Mouse (Mus musculus): Measurements from ENCODE around the gene Tmtc3. TPM values are rescaled to one million over a fixed set of nuclear protein-coding genes. Genes with fewer than 3 reads are reported as not detected.
"Not testable (repeated sequence)": the region's sequence is repeated elsewhere in the genome, so short reads cannot be mapped to it uniquely, and the experiment has no call there.

Tmtc3 gene
- polyA plus RNA-seq, 1 experiment = 14.5 TPM

- TF ChIP-seq CTCF (IDR thresholded peaks at IDR 0.05; ENCODE audit: low read depth, low read length) (no peak), POLR2A (IDR thresholded peaks at IDR 0.05; ENCODE audit: borderline replicate concordance, low read depth, low read length) (no peak)
- no peak overlapping the region for H3K4me3 ChIP-seq (ENCODE audit: insufficient read depth, low read length)
- H3K4me1 ChIP-seq (ENCODE audit: control insufficient read depth, insufficient read depth, low read length) = no peaks in the 10 kb centered on the region
- no peak overlapping the region for H3K27ac ChIP-seq (ENCODE audit: insufficient read depth, low read depth, low read length)
These were observed 12.1 kb downstream of the Tmtc3 start for GRCm38 (mm10) chr10:100475040-100475439.

- Histone ChIP-seq H3K27ac (ENCODE audit: insufficient read depth, low read depth, low read length) (no peak overlapping the region), H3K4me1 (ENCODE audit: control insufficient read depth, insufficient read depth, low read length) (no peaks in the 10 kb centered on the region), H3K4me3 (ENCODE audit: insufficient read depth, low read length) (no peak overlapping the region)
- TF ChIP-seq POLR2A (IDR thresholded peaks at IDR 0.05; ENCODE audit: borderline replicate concordance, low read depth, low read length) = no peak
- TF ChIP-seq CTCF (IDR thresholded peaks at IDR 0.05; ENCODE audit: low read depth, low read length) = no peak
These were observed 26.6 kb downstream of the Tmtc3 start for GRCm38 (mm10) chr10:100460515-100460914.

- H3K4me3 ChIP-seq (ENCODE audit: insufficient read depth, low read length) = no peak overlapping the region
- H3K4me1 ChIP-seq (ENCODE audit: control insufficient read depth, insufficient read depth, low read length) = no peaks in the 10 kb centered on the region
- TF ChIP-seq POLR2A (IDR thresholded peaks at IDR 0.05; ENCODE audit: borderline replicate concordance, low read depth, low read length) (no peak), CTCF (IDR thresholded peaks at IDR 0.05; ENCODE audit: low read depth, low read length) (no peak)
- H3K27ac ChIP-seq (ENCODE audit: insufficient read depth, low read depth, low read length) = no peak overlapping the region
These were observed 37.8 kb downstream of the Tmtc3 start for GRCm38 (mm10) chr10:100449394-100449793.

GRCm38 (mm10) chr10:100427592-100427991, 59.6 kb downstream of the Tmtc3 start:
- no peak for TF ChIP-seq CTCF (IDR thresholded peaks at IDR 0.05; ENCODE audit: low read depth, low read length)
- no peak for TF ChIP-seq POLR2A (IDR thresholded peaks at IDR 0.05; ENCODE audit: borderline replicate concordance, low read depth, low read length)
- Histone ChIP-seq H3K27ac (ENCODE audit: insufficient read depth, low read depth, low read length) (no peak overlapping the region), H3K4me1 (ENCODE audit: control insufficient read depth, insufficient read depth, low read length) (no peaks in the 10 kb centered on the region), H3K4me3 (ENCODE audit: insufficient read depth, low read length) (no peak overlapping the region)

GRCm38 (mm10) chr10:100415566-100415965, 71.6 kb downstream of the Tmtc3 start:
- no peak overlapping the region for H3K27ac ChIP-seq (ENCODE audit: insufficient read depth, low read depth, low read length)
- H3K4me1 ChIP-seq (ENCODE audit: control insufficient read depth, insufficient read depth, low read length) = no peaks in the 10 kb centered on the region
- no peak for TF ChIP-seq POLR2A (IDR thresholded peaks at IDR 0.05; ENCODE audit: borderline replicate concordance, low read depth, low read length)
- no peak for TF ChIP-seq CTCF (IDR thresholded peaks at IDR 0.05; ENCODE audit: low read depth, low read length)
- H3K4me3 ChIP-seq (ENCODE audit: insufficient read depth, low read length) = no peak overlapping the region

- H3K27ac ChIP-seq (ENCODE audit: insufficient read depth, low read depth, low read length); H3K4me1 ChIP-seq (ENCODE audit: control insufficient read depth, insufficient read depth, low read length); H3K4me3 ChIP-seq (ENCODE audit: insufficient read depth, low read length): not testable (repeated sequence)
These were observed 84.8 kb downstream of the Tmtc3 start for GRCm38 (mm10) chr10:100402301-100402700.

Other genes with a start within 250 kb of the Tmtc3 start
- not detected in 2 replicates for gene Gm4301, start 151.7 kb downstream of the Tmtc3 start, polyA plus RNA-seq (2012; ENCODE audit: insufficient read depth, insufficient read length, missing spikeins)
- not detected in 2 replicates for gene Gm4302, start 146.5 kb downstream of the Tmtc3 start, polyA plus RNA-seq (2012; ENCODE audit: insufficient read depth, insufficient read length, missing spikeins)
- not detected in 2 replicates for gene Gm4303, start 141.4 kb downstream of the Tmtc3 start, polyA plus RNA-seq (2012; ENCODE audit: insufficient read depth, insufficient read length, missing spikeins)
- not detected in 2 replicates for gene Gm4305, start 136.3 kb downstream of the Tmtc3 start, polyA plus RNA-seq (2012; ENCODE audit: insufficient read depth, insufficient read length, missing spikeins)
- gene Gm4307, start 126.0 kb downstream of the Tmtc3 start, polyA plus RNA-seq (2012; ENCODE audit: insufficient read depth, insufficient read length, missing spikeins) = not detected in 2 replicates
- not detected in 2 replicates for gene Gm4312, start 104.8 kb downstream of the Tmtc3 start, polyA plus RNA-seq (2012; ENCODE audit: insufficient read depth, insufficient read length, missing spikeins)
- gene Cep290, start 208 bp upstream of the Tmtc3 start, polyA plus RNA-seq (2012; ENCODE audit: insufficient read depth, insufficient read length, missing spikeins) = 7.5 and 9.8 TPM in 2 replicates
- 8.9 and 10.0 TPM in 2 replicates for gene 4930430F08Rik, start 103.1 kb upstream of the Tmtc3 start, polyA plus RNA-seq (2012; ENCODE audit: insufficient read depth, insufficient read length, missing spikeins)
- not detected in 2 replicates for gene 1700017N19Rik, start 103.1 kb upstream of the Tmtc3 start, polyA plus RNA-seq (2012; ENCODE audit: insufficient read depth, insufficient read length, missing spikeins)

All from bone marrow macrophage, adult 2 months (primary cell).